Mouse (Mus musculus): Measurements from ENCODE around the gene Slc22a7.

- TF ChIP-seq CTCF (conservative IDR thresholded peaks at IDR 0.05; ENCODE audit: low read length) (no peak), POU5F1 (IDR thresholded peaks at IDR 0.05; ENCODE audit: borderline replicate concordance, low read length) (no peak)
These were observed 11.8 kb downstream of the Slc22a7 start for GRCm38 (mm10) chr17:46426496-46426895.

Measured in E14TG2a.4 (cell line).